Mouse (Mus musculus): ENCODE data around the gene Pgbd5.

- TF ChIP-seq CTCF (IDR thresholded peaks at IDR 0.05; ENCODE audit: extremely low read depth, insufficient read depth, low read length) (no peak), POLR2A (IDR thresholded peaks at IDR 0.05; ENCODE audit: extremely low read depth, insufficient read depth, low read length) (no peak)
Observed at GRCm38 (mm10) chr8:124461103-124461502, 21.6 kb upstream of the Pgbd5 start.
